Mouse (Mus musculus): ENCODE results near the gene 4933407L21Rik.

Gene 4933407L21Rik

DNA sequence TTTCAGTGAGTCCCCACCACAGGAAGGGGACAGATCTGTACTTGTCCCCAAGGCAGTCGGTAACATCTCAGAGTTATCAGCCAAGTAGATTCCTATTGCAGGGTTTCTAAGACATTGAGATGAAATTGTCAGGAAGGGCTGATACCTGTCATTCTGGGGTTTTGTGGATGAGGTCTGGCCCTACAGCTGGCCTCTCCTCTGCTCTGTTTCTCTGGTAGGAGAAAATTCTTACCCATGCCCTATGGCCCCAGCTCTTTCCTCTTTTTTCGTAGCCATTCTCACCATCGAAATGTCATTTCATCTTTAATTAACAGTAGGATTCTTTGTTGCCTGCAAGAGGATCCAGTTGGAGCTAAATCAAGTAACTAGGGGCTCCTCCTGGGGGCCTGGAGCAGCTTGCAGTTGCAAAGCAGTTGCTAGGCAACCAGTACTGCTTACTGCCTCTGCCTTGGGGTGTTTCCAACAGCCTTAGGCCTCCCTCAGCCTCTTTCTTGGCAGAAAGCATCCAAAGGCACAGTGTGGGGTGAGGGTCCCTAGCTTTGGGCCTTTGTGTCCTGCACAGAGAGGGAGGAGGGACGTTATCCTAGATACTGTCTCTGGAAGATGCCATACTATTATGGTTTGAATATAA is at the start of gene 4933407L21Rik:
4933407L21Rik (plus strand) TSS at position 427 of the 631 bp plus-strand sequence.
- peak; percentile 75 to 77 for DNase-seq (ENCODE audit: low spot score in 2 of 2)

DNA sequence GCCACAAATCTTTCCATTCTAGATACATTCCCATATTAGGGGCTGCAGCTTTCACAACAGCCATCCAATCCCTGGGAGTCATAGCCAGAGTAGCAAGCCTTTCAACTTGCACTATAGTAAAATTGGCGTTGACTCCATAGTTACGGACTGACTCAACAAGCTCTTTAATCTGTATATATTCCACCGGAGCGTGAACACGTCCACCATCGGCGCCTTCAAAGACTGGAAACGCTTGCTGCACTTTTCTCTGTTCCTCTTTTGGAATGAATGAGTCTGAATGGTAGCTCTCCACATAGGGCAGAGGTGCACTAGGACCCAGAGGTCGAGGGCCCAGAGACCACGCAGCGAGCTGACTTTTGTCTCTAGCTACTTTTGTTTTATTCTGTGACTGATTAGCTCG is 46.3 kb upstream of the 4933407L21Rik start:
- DNase-seq (ENCODE audit: low spot score in 2 of 2): no peak

DNA sequence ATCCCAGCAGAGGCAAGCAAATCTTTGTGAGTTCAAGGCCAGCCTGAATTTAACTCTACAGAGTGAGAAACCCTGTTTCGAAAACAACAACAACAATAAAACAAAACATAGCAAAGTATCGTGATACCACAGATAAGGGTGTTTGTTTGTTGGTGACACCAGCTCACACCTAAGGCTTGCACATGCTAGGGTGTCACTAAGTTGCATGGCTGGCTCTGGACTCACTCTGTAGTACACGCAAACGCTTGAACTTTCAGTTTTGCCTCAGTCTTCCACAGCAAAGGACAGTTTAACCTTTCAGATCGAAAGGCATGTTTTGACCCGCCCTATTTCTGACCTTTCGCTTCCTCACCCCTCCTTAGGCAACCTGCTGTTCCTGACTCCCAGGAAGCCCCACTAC is 41.1 kb upstream of the 4933407L21Rik start:
- no peak for DNase-seq (ENCODE audit: low spot score in 2 of 2)

DNA sequence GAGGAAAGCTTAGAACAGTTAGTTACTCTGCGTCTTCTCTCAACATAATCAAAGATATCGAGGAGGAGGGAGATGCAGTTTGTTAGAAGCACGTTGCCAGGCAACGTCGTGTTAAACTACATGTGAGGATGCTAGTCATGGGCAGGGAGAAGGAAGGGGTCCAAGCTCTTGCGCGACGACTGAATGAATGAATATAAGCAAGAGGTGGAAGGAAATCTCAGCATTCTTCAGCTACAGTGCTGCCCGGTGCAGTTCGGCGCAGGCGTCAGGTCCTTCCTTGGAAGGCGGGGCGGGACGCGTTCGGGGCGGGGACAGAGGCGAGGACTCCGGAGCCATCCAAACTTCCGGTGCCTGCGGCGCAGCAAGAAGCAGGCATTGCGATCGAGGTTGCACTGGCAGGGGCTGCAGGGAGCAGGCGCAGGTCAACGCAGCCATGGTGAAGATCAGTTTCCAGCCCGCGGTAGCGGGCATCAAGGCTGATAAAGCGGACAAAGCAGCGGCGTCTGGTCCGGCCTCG is 34.0 kb upstream of the 4933407L21Rik start, which contains the start of gene Itm2c:
Itm2c (plus strand) TSS at position 51 of the 517 bp plus-strand sequence.
- peak; percentile 90 to 93 for DNase-seq (ENCODE audit: low spot score in 2 of 2)

DNA sequence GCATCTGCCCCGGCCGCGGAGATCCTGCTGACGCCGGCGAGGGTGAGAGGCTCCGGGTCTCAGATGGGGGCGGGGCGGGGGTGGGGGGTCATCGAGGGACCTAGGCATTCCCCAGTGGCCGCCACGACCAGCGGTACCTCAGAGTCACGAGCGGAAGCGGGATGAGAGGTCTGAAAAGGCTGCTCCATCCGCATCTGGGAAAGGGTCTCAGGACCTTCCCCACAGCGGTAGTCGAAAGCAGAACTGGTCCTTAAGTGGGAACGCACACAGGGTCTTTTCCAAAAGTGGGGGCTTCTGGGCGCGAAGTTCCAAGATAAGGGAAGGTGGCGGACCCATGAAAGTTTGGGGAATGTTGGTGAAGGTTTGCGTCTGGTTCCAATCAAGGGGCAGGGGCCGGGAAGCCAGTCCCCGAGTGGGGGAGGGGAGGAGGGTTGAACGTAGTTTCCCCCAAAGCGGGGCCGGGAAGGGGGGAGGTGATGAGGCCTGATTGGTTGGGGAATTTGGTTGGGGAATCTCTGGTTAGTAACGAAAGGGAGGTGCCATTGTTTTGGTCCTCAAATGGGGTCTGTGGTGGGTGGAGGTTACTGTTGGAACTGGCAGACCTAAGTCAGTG is 33.4 kb upstream of the 4933407L21Rik start:
- peak in 1 of 2 experiments; percentile 30 for DNase-seq (ENCODE audit: low spot score in 2 of 2)

DNA sequence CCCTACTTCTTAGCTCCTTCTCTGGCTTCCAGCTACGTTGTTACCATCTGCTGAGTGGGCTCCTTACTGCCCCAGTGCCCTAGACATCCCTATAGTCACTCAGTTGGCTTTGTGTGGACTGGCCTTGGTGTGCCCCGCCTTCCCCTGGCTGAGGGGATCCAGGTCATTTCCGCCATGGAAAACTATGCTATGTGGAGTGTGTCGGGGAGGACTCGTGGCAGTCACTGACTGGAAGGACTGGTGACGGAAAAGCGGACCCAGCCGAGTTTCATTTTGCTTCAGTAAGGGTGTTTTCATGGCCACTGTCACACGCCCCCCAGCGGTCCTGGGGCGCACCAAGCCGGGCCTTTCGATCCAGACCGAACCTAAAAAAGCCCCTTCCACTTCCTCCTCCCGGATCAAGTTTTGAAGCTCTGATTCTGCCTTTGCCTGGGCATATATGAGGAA is 32.9 kb upstream of the 4933407L21Rik start:
- DNase-seq (ENCODE audit: low spot score in 2 of 2): peak; percentile 67 to 78

DNA sequence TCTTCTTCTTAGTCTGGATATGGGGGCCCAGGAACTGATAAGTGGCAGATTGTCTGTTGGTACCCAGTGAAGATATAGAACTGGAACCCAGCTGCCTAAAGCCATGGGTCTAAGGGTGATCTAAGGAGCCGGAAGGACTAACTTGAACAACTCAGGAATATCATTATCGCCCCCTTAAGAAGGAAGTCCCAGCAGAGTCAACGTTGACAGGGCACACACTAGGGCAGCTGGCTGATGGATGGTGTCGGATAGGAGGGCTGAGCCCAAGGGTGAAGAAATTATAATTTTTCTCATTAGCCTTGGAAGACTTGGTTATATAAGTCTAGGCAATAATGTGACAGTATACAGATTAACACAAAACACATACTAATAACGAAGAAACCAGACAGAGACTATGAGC is 32.2 kb upstream of the 4933407L21Rik start:
- no peak for DNase-seq (ENCODE audit: low spot score in 2 of 2)

DNA sequence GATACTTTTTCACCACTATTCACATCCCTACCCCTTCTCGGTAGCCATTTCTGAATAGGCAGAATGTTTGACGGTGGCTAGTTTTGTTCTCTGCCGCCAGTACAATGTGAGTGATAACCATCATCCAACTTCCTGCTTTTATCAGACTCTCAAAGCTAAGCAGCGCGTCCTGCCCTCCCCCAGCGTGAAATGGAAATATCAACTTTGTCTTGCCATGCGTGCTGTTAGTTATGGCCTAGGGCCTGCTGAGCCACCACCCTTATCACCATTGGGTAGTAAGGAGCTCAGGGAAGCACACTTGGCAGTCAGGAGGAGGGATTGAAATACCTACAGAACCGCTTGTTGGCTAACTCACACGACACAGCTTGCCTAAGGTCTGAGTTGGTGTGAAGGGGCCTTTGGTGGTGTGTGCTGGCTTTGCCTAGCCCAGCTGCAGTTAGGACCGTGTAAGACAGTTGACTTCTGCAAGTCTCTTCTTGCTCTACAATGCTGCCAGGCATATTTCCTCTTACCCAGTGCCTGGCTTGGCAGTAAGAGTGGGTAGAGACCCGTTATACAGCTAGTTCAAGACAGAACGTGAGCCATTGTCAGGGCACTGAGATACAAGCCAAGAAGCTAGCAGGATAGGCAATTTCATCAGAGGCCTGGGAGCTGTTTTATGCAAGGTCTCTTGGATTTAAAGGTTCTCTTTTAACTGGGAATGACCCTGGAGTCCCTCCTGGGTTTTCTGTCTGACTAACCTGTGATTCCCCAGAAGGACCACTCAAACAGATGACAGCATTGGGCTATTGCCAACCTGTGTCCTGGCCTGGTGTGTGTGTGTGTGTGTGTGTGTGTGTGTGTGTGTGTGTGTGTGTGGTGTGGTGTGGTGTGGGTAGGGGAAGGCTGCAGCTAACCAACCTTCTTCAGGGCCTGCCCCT is 31.2 kb upstream of the 4933407L21Rik start:
- DNase-seq (ENCODE audit: low spot score in 2 of 2): peak in 1 of 2 experiments; percentile 40

DNA sequence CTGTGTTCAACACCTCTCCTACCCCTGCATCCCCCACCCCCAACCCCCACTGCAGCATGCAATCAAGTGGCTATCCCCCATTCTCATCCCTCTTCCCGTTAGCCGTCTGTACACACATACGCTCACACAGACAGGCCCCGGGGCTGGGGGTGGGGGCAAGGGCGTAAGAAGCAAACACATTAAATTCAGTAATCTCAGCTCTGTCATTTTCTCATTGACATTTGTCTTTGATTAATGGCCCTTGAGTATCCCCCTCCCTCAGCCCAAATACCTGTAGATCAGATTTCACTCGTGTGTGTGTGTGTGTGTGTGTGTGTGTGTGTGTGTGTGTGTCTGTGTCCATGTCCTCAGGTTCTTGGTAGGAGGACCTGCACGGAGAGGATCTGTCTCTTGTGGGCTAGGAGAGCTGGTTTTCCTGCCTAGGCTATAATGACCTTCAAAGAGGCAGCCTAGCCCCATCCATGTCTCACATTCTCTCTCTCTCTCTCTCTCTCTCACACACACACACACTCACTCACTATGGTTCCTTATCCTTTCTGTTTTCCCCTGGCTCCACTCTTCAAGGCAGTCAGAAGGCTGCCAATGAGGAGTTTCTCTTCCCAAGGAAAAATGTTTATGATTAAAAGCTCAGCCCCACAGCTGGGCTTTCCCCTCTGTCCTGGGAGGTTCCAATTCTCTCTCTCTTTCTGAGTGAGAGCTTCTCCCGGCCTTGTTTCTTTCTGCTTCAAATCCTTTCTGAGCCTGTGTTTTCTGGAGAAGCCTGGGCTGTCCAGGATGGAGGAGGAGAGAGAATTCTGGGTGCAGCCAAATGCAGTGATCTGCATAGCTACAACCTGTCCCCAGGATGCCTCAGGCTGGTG is 30.2 kb upstream of the 4933407L21Rik start:
- DNase-seq (ENCODE audit: low spot score in 2 of 2): no peak

DNA sequence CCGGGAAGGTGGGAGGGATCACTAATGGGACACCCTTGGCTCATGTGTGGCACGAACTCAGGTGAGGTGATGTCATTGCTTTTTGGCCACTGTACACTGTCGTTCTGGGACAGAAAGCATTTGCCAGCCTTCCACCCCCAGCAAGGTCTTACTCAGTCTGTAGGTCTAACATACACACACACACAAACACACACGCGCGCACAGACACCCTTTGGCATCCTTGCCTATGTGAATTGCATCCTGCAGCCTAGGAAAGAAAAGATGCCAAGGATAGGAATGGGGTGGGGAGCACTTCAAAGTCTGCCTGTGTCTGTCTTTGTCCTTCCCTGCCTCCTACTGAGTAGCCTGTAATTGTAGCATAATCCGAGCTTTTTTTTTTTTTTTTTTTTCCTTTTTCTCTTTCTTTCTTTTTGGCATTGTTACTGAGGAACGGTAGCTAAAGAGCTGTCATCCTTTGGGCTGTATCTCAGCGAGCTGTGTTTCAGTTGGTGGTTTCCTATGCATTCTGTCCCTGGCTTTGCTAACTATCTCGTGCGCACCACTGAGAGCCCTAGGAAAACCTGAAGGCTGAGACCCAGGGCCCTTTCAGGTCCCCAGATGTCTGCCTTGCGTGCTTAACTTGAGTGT is 29.4 kb upstream of the 4933407L21Rik start:
- peak in 1 of 2 experiments; percentile 62 for DNase-seq (ENCODE audit: low spot score in 2 of 2)

DNA sequence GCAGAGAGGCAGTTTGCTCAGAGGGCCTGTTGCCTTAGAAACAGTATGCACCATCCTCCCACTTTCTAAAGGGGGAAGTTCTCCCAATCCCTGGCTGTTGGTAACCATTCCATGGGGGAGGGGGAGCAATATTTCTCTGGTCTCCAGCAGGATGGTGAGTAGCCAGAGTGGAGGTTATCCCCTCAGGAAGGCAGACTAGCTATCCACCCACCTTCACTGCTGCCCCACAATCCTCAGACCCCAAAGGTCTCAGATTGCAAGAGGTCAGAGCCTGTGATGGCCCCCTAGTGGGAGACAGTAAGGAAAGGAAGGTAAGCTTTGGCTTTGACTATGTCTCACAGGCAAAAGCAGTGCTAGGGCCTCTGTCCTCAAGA is 28.9 kb upstream of the 4933407L21Rik start:
- no peak for DNase-seq (ENCODE audit: low spot score in 2 of 2)

DNA sequence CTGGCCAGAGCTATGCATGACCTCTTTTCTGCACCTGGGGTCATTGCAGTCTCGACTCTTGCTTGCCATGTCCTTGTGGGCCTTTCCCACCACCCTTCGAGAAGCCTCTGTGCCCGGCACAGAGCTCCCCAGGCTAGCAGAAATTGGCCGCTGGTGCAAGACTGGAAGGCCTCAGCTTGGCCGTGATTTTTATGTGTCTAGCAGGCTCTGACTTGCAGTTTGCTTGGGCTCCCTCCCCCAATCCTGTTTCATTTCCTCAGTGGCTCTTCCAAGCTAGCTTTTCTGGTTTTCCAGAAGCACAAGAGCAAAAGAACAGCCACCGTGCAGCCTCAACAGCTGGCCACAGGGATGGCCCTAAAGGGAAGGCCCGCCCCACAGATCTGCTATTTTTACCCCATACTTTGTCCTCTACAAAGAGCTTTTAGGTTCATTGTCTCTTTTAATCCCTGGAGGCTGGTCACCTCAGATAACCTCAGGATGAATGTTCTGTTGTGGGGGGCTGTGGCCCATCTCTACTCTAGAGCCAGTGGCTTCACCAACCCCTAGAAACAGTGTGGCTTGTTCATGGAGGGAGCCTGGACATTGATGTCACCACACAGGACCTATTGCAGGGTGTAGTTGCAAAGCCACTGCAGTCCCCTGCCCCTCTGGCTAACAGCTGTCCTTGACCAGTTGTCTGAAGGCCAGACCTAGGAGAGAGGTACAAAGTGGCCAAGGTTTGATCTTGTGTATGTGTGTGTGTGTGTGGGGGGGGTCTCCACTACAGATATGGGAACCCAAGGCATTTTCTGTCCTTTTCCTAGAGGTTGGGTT is 27.6 kb upstream of the 4933407L21Rik start:
- peak in 1 of 2 experiments; percentile 38 for DNase-seq (ENCODE audit: low spot score in 2 of 2)

DNA sequence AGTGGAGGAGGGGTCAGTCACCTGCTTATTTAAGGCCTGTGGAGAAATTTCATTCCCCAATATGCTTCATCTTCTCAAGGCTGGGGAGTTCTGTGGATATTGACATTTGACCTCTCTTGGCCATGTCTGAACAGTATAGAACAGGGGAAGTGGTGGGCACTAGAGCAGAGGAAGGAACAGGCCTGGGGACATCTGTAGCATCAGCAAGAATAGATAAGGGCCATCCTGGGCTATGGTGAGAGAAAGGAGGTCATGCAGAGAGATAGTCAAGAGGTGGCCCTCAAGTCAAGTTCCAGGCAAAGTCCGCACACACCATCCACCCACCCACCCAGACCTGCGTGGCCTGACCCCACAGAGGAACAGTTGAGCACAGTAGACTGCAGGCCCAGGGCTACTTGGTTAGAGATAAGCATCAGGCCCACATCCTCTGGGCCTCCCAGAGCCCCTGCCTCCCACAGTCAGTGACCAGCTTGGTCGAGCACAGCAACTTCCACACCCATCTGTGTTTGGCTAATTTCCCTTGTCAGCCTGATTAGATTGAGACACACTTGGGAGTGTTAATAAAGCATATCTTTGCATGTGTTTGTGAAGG is 26.7 kb upstream of the 4933407L21Rik start:
- peak in 1 of 2 experiments; percentile 9 for DNase-seq (ENCODE audit: low spot score in 2 of 2)

DNA sequence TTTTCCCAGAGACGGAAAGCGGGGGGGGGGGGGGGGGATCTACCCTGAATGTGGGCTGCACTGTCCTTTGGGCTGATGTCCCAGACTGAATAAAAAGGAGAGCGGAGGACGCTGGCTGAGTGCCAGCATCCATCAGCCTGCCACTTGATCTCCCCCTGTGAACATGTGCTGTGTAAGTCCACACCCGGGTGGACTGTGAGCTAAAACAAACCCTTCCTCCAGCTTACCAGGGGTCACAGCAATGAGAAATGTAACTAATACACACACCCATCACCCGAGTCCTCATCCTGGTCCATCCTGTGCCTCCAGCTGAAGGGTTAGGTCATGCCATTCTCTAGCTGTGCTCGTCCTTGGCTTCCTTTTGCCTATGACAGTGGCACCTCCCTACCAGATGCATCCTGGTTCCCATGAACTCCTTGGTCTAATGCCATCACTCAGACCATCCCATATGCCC is 26.1 kb upstream of the 4933407L21Rik start:
- peak in 1 of 2 experiments; percentile 45 for DNase-seq (ENCODE audit: low spot score in 2 of 2)

DNA sequence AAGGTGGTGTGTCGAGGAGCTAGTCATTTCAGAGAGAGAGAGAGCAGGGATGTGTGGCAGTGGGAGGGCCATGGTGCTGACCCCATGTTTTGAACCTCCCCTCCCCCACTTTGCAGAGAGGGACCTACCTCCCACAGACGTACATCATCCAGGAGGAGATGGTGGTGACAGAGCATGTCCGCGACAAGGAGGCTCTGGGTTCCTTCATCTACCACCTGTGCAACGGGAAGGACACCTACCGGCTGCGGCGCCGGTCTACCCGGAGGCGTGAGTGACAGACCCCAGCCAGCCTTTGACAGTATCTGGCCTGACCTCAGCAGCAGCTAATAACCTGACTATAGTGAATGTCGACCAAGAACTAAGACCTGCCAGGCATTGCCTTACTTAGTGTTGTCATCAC is 21.4 kb upstream of the 4933407L21Rik start:
- DNase-seq (ENCODE audit: low spot score in 2 of 2): no peak

DNA sequence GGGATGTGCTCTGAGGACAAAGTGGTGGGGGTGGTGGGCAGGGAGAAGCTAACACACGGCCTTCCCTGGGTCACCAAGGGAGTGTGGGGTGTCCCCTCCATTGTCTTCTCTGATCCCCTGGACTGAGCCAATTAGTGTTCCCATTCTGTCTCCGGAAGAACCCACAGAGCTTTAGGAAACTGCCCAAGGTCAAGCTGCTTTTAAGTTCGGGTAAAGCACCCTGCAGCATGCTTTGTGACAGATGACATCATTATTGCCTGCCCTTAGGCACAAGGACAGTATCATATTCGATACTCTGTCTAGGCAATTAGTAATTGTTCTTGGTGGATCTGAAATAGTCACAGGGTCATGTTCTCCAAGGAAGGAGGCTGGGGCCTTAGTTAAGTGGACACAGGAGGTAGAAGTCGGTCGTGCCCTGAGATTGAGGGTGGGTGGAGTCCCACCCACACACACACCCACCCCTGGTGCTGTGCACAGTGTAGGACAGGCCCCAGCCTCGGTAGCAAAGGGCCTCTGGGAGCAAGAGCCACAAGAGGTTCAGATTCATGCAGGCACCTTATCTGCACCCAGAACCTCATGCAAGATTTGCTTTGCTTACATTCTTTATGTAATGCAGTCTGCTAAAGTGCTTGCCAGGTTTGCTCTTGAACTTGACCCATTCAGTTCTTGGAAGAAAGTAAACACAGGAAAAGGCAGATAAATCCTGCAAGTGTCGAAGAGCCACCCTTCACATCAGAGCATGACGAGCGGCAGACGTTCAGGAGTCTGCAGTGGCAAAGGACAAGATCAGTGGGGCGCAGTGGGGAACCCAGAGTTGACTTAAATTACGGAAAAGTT is 19.3 kb upstream of the 4933407L21Rik start:
- no peak for DNase-seq (ENCODE audit: low spot score in 2 of 2)

DNA sequence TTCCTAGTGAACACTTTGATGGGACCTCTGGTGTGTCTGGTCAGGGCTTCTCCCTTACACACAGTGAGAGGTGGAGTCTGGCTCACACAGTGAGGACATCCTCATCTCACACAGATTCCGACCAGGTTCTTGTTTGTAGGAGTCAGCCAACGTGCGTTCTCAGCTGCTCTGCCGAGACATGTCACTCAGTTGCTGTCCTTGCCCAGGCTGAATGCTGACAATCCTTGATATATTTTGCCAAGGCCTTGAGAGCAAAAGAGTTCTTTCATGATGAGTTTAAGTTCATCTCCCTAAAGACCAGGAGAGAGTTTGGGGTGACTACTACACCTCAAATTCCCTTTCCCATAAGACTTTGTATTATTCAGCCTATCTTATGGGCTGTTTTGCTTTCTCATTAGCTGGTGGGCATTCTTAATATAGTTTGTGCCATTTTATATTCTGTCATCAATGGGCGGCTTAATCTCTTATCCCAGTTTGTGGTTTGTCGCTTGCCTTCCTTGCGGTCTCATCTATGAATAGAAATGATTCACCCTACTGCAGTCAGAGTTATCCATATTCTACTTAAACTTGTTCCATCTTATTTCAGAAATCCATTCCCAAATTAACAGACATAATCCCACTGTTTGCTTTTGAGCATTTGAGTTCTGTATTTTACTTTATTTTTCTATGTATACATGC is 15.1 kb upstream of the 4933407L21Rik start:
- no peak for DNase-seq (ENCODE audit: low spot score in 2 of 2)

DNA sequence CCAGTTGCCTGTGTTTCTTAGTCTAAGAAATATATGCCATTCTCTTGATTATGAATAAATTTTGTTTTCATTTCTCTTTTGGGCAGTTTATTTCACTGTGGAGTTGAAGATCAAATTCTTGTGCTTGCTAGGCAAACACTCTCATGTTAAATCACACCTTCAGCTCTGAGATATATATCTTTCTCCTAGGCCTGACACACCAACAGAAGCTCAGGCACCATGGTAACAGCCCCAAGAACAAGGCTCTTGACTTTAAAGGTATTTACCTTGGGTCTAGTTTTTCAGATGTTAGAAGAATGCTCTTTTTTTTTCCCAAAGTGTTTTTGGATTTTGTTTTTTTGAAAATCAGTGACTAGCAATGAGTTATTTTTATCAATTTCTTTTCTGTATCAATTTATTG is 12.4 kb upstream of the 4933407L21Rik start:
- DNase-seq (ENCODE audit: low spot score in 2 of 2): no peak
